Mouse (Mus musculus) heart, embryonic 15.5 days (tissue): ENCODE measurements around the gene Lrrc8e. TPM values are rescaled to one million over a fixed set of nuclear protein-coding genes. Genes with fewer than 3 reads are reported as not detected.

Source experiments
- ATAC-seq: fragments of 200-750 bp; cut with Nextera tagmentation; replicated peaks from 2 replicates; pipeline ENCODE4 v1.8.0; 2017; ENCODE audit warnings: low read depth, moderate TSS enrichment; ENCODE audit not compliant: insufficient number of reproducible peaks, insufficient read depth, low FRiP score
- H3K27ac ChIP-seq: fragments of 300-500 bp; sonication (generic); 2 replicates; pipeline ENCODE4 v1.5.1; 2015; ENCODE audit warnings: mild to moderate bottlenecking, inconsistent platforms
- H3K27me3 ChIP-seq: fragments of 300-500 bp; sonication (generic); 2 replicates; pipeline ENCODE4 v1.6.1; 2015; ENCODE audit warnings: inconsistent platforms
- H3K36me3 ChIP-seq: fragments of 300-500 bp; sonication (generic); 2 replicates; pipeline ENCODE4 v1.6.1; 2015; ENCODE audit warnings: mild to moderate bottlenecking, inconsistent platforms
- H3K4me1 ChIP-seq: fragments of 300-500 bp; sonication (generic); replicated peaks from 2 replicates; pipeline ENCODE4 v1.6.1; 2015; ENCODE audit warnings: inconsistent platforms
- H3K4me2 ChIP-seq: fragments of 300-500 bp; sonication (generic); 2 replicates; pipeline ENCODE4 v1.6.1; 2015; ENCODE audit warnings: inconsistent platforms, mild to moderate bottlenecking, moderate library complexity
- H3K4me3 ChIP-seq: fragments of 300-500 bp; sonication (generic); 2 replicates; pipeline ENCODE4 v1.5.1; 2015; ENCODE audit warnings: mild to moderate bottlenecking, inconsistent platforms
- H3K9ac ChIP-seq: fragments of 300-500 bp; sonication (generic); 2 replicates; pipeline ENCODE4 v1.6.1; 2015; ENCODE audit warnings: mild to moderate bottlenecking, inconsistent platforms
- H3K9me3 ChIP-seq: fragments of 300-500 bp; sonication (generic); replicated peaks from 2 replicates; pipeline ENCODE4 v1.6.1; 2016; ENCODE audit warnings: inconsistent platforms
- WGBS: fragments of 180-500 bp; shearing (Covaris S2); methylation state at CpG from one replicate; pipeline ENCODE4 v1.1.7; 2015; ENCODE audit warnings: mixed read lengths; 5-methylcytosine and 5-hydroxymethylcytosine counted together
- polyA plus RNA-seq: library from polyadenylated mRNA; unstranded; fragments of >200 nt; fragmentation: Nextera tagmentation; extraction: Ambion mirVana; gene quantifications from 2 replicates; pipeline ENCODE4 v1.2.1, GENCODE M21; 2015

Lrrc8e gene
- polyA plus RNA-seq, 1 experiment from 2014 or later = 0.11 TPM

DNA sequence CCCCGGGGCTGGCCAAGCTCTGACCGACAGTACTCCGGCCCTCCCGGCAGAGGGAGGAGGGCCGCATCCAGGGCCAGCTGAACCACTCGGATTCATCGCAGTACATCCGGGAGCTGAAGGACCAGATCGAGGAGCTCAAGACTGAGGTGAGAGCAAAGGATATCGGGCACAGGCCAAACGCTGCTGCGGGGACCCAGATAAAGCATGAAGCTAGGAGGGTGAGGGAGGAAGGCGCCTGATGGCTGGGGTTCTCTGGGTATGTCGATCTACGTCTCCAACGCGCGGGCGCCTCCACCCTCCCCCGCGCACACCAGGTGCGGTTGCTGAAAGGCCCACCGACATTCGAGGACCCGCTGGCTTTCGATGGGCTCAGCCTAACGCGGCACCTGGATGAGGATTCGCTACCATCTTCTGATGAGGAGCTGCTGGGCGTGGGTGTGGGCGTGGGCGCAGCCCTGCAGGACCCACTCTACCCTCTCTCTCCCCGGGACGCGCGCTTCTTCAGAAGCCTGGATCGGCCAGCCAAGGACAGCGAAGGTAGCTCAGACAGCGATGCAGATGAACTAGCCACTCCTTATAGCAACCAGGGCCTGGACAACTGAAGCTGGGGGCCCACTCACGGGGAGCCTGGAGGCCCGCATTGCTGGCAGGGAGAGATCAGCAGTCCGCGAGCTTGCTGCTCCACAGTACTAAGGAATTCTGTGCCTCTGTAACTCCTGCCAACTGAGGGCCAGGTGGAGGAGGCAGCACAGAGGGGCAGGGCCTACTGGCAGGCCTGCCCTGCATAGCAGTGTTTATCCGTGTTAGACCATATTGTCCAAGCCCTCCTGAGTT, 20.2 kb upstream of the Lrrc8e start:
- ATAC-seq = 0 out of 2 replicates have a peak, but pooled peaks have one; percentile 31
- Histone ChIP-seq H3K9ac (peak overlapping the region; percentile 28; the same call in 1 of the 2 replicates), H3K27ac (no peak overlapping the region), H3K4me2 (peak overlapping the region; percentile 53), H3K27me3 (peaks cover 35% of the 10 kb centered on the region), H3K4me1 (peaks cover 14% of the 10 kb centered on the region), H3K9me3 (no peaks in the 10 kb centered on the region), H3K4me3 (peak overlapping the region; percentile 23), H3K36me3 (0 out of 2 replicates have a peak, but pooled peaks cover 3% of the 10 kb centered on the region)
- 15% methylated on average over 44 of the region's 44 CpGs for WGBS

DNA sequence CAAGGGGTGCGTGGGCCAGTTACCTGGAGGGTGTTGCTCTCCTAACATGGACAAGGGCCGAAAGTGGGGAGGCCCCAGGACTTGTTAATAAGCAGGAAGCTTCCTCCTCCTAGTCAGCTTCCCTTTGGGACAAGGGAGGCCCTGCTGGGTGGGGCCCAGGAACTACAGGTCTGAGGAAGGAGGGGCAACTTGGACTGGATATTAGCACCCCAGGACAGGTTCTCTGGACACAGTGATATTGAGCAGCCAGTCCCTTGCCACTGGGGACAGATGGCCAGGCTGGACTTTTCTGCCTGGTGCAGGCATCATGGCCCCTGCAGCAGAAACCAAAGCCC, 19.6 kb upstream of the Lrrc8e start:
- Histone ChIP-seq H3K4me1 (peaks cover 14% of the 10 kb centered on the region), H3K4me2 (peak overlapping the region; percentile 53; the same call in 1 of the 2 replicates), H3K4me3 (no peak overlapping the region), H3K9ac (no peak overlapping the region), H3K27ac (no peak overlapping the region), H3K36me3 (0 out of 2 replicates have a peak, but pooled peaks cover 3% of the 10 kb centered on the region), H3K27me3 (peaks cover 35% of the 10 kb centered on the region), H3K9me3 (no peaks in the 10 kb centered on the region)
- WGBS = 65% methylated on average over 2 of the region's 2 CpGs
- no peak for ATAC-seq

DNA sequence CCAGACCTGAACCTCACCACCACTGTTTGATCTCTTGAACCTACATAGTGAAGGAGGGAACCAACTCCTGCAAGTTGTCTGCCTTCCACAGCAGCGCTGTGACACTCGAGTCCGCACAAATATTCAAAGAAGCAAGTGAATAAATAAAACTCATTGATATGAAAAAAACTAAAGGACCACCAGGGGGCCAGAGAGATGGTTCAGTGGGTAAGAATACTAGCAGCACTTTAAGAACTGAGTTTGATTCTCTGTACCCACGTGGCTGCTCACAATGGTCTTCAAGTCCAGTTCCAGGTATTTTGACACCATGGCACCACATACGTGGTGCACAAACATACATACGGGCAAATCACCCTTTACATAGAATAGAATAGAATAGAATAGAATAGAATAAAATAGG, 15.5 kb upstream of the Lrrc8e start:
- H3K4me2 ChIP-seq = no peak overlapping the region
- ATAC-seq = no peak
- H3K27ac ChIP-seq = no peak overlapping the region
- H3K36me3 ChIP-seq = 0 out of 2 replicates have a peak, but pooled peaks cover 3% of the 10 kb centered on the region
- no peaks in the 10 kb centered on the region for H3K9me3 ChIP-seq
- peaks cover 47% of the 10 kb centered on the region for H3K27me3 ChIP-seq
- 77% methylated on average over 6 of the region's 6 CpGs for WGBS
- H3K4me3 ChIP-seq = no peak overlapping the region
- H3K9ac ChIP-seq = no peak overlapping the region
- H3K4me1 ChIP-seq = peaks cover 33% of the 10 kb centered on the region

DNA sequence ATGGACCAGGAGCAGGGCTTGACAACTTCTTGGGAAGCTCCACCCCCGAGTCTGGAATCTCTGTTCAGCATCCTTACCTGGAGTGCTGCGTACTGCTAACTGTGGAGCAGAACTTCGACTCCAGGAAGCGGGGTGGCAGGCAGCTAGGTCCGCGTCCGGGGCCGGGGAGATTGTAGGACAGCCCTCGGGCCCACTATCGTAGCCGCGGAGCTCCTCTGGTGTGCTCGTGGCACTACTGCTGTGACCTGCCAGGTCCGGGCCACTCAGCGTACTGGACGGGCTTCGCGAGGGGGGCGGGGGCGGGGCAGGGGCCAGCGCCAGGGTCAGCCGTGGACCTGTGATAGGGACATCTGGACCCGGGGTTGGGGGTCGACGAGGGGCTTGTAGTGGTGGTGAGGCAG, 13.8 kb upstream of the Lrrc8e start:
- H3K36me3 ChIP-seq = 0 out of 2 replicates have a peak, but pooled peaks cover 3% of the 10 kb centered on the region
- WGBS = under 1% methylated on average over 25 of the region's 25 CpGs
- 0 out of 2 replicates have a peak, but pooled peaks have one; percentile 11 for ATAC-seq
- no peak overlapping the region for H3K27ac ChIP-seq
- peak overlapping the region; percentile 83 for H3K4me2 ChIP-seq
- H3K4me3 ChIP-seq = peak overlapping the region; percentile 47
- peak overlapping the region; percentile 36 for H3K9ac ChIP-seq
- H3K4me1 ChIP-seq = peaks cover 35% of the 10 kb centered on the region
- H3K9me3 ChIP-seq = no peaks in the 10 kb centered on the region
- H3K27me3 ChIP-seq = peaks cover 47% of the 10 kb centered on the region

DNA sequence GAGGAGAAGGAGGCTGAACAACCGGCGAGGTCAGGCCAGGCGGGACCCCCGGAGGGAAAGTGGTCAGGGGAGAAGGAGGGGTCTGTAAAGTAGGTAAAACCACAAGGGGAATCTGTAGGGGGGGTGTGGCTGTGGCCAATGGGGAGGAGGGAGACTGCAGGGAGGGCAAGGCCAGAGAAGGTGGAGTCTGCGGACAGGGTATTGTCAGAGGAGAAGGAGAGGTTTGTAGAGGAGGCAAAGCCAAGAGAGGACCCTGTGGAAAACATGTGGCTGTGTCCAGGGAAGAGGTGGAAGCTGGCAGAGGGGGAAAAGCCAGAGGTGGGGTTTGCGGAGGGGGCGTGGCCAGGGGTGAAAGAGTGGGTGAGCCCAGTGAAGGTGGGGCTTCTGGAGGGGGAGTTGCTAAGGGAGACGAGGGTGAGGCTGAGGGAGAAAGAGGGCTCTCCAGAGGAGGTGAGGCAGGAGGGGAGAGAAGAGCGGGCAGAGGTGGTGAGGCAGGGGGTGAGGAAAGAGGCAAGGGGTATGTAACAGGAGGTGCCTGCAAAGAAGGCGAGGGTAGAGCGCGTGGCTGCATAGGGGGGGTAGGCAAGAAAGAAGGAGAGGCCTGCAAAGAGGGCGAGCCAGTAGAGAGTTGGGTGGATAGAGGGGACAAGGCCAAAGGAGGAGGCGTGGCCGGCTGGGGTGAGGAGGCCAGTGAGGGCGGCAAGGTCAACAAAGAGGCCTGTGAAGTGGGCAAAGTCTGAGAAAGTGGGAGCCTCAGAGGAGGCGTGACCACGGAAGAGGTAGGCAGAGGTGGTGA, 13.2 kb upstream of the Lrrc8e start:
- peak; percentile 43 for ATAC-seq
- Histone ChIP-seq H3K9ac (peak overlapping the region; percentile 36), H3K4me3 (peak overlapping the region; percentile 47), H3K27ac (no peak overlapping the region; the same call in 1 of the 2 replicates), H3K27me3 (peaks cover 53% of the 10 kb centered on the region), H3K4me2 (peak overlapping the region; percentile 83), H3K36me3 (0 out of 2 replicates have a peak, but pooled peaks cover 3% of the 10 kb centered on the region), H3K4me1 (peaks cover 35% of the 10 kb centered on the region), H3K9me3 (no peaks in the 10 kb centered on the region)
- WGBS = 1% methylated on average over 18 of the region's 18 CpGs

DNA sequence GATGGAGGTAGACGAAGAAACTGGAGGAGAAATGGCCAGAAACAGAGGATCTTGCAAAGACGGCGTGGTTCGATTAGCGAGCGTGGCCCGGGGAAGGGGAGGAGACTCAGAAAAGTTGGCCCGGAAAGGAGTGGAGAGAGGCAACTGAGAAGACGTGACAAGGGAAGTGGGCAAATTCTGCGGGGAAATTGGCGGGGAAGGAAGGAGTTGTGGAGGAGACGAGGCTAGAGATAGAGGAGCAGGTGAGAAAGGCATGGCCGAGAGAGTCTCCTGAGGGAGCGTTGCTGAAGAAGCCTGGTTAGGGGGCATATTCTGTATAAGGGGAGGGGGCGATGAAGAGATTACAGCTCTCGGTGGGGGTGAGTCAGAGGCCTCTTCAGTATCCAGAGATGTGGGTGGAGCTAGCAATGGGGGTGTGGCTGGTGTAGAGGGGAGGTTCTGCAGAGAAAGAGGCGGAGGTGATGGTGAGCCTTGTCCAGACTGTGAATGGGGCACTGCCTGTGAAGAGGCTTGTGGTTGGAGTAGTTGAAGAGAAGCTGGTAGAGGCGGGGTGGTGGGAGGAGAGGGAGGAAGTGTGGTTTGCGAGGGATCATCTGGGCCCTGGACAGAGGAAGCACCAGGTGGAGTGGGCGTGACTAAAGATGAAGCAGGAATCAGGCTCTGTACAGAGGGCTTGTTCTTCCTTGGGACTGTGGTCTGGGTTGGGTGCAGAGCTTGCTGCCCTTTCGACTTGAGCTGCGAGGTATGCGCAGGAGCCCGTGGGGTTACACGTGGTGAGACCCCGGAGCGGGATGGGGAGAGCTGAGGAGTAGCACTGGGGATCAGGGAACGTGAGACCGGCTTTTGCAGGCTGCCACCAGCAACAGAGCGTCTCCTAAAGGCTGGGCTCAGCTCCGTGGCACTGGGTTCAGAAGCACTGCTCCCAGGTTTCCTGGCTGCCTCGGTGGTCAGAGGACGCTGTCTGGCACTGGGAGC, 12.3 kb upstream of the Lrrc8e start:
- peak overlapping the region; percentile 83 for H3K4me2 ChIP-seq
- WGBS = 6% methylated on average over 33 of the region's 33 CpGs

DNA sequence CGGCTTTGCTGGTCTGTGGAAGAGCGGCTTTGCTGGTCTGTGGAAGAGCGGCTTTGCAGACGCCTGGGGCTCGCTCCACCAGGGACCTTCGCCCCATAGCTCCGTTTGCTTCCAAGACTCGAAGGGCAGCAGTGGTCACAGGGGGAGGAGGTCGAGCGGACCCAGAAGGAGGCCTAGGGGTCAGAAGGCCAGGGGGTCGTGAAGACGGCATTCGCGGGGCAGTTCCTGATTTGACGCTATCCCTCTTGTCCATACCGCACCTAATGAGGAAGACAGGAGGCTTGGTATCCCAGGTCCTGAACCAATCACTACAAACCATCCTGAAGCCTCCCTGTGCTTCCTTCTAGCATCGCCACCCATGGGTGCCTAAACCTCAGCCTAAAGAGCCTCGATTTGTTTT, 10.3 kb upstream of the Lrrc8e start:
- Histone ChIP-seq H3K9me3 (no peaks in the 10 kb centered on the region), H3K4me3 (peak overlapping the region; percentile 55), H3K4me2 (peak overlapping the region; percentile 89), H3K27ac (no peak overlapping the region), H3K4me1 (peaks cover 35% of the 10 kb centered on the region), H3K27me3 (peaks cover 57% of the 10 kb centered on the region), H3K36me3 (no peaks in the 10 kb centered on the region), H3K9ac (no peak overlapping the region)
- whole genome bisulfite sequencing = 14% methylated on average over 18 of the region's 18 CpGs
- no peak for ATAC-seq

More for the DNA sequence above, 12.3 kb upstream of the Lrrc8e start:
- peaks cover 57% of the 10 kb centered on the region for H3K27me3 ChIP-seq
- no peaks in the 10 kb centered on the region for H3K9me3 ChIP-seq
- peak overlapping the region; percentile 36; the same call in 1 of the 2 replicates for H3K9ac ChIP-seq
- H3K4me3 ChIP-seq = peak overlapping the region; percentile 47
- H3K27ac ChIP-seq = no peak overlapping the region; the same call in 1 of the 2 replicates
- H3K36me3 ChIP-seq = 0 out of 2 replicates have a peak, but pooled peaks cover 3% of the 10 kb centered on the region
- peak; percentile 51 for ATAC-seq
- H3K4me1 ChIP-seq = peaks cover 35% of the 10 kb centered on the region

DNA sequence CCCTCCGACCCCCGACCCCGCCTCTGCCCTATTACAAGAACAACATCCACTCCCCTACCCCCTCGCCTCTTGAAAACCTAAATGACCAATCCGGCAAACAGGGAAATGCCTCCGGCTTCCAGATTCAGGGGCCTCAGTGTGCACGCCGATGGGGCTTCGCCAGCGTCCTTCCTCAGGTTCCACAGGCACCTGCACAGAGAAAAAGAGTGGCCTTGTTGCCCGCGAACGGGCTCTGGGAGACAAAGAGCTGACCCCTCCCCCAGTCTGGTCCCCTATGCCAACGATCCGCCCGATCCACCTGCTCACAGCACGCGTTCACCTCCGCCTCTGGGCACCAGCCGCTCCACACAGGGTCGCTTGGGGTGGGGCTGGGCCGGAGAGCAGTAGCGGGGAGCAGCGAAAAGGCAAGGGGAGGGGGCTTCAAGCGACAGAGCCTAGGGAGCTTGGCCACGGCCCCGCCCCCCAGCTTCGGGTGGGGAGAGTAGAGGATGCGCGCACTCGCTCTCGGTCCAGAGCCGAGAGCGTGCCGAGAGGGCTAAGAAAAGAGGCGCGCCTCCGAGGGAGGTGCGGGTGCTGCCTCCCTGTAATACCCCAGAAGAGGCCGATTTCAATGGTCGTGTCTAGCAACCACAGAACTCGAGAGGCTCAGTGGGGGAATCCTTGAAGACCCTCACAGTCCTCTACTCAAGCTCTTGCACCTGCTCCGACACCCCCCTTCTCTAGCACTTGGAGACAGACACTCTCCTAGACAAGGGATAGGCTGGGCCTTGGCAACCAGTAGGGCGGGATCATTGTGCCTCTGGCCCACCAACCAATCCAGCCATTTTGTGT, 9.6 kb upstream of the Lrrc8e start, which contains the start of gene Prr36:
Prr36 (minus strand) TSS at position 669 of the 831 bp plus-strand sequence.
- Histone ChIP-seq H3K27ac (no peak within 1 kb of the TSS), H3K9ac (peak within 1 kb of the TSS; percentile 46), H3K4me2 (peak within 1 kb of the TSS; percentile 89), H3K9me3 (no peaks in the 10 kb centered on the region), H3K27me3 (peaks cover 57% of the 10 kb centered on the region), H3K36me3 (no peaks in the 10 kb centered on the region), H3K4me3 (peak within 1 kb of the TSS; percentile 55), H3K4me1 (peaks cover 35% of the 10 kb centered on the region)
- WGBS = 2% methylated on average over 44 of the region's 44 CpGs
- no peak; the same call in 1 of the 2 replicates for ATAC-seq

DNA sequence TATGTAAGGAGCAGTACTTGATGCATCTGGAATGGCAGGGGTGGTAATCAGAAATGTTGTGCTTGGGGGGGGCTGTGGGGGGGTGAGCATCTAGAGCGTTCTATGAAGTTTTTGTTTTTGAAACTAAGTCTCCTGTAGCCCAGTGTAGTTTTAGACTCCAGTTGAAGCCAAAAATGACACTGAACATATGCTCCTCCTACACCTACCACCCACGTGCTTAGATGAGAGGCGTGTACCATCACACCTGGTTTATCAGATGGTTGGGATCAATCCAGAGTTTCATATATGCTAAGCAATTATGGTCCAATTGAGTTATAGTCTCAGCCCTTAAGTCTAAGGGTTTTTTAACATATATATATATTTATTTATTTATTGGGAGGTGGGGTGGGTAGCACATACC, 7.0 kb upstream of the Lrrc8e start:
- Histone ChIP-seq H3K4me3 (no peak overlapping the region), H3K27me3 (peaks cover 48% of the 10 kb centered on the region), H3K27ac (no peak overlapping the region), H3K9ac (no peak overlapping the region), H3K4me1 (peaks cover 16% of the 10 kb centered on the region), H3K9me3 (no peaks in the 10 kb centered on the region), H3K4me2 (no peak overlapping the region), H3K36me3 (no peaks in the 10 kb centered on the region)
- ATAC-seq = no peak
- 78% methylated on average over 3 of the region's 3 CpGs for WGBS

DNA sequence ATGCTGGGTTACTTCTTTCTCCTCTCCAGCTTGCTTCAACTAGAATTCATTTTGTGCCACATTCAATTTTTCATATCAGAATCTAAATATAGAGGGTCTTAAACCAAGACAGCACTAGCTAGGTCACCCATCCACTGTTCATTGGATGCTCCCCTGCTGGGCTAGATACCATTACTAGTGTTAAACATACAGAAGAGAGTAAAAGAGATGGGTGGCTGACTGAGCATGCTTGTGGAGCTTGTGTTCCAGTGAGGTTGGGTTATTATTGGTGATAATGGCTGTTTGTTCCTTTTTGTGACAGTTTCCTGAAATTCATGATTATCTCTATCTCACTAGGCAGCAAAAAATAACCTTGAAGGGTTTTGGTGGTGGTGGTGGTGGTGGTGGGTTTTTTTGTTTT, 4.6 kb upstream of the Lrrc8e start:
- Histone ChIP-seq H3K36me3 (no peaks in the 10 kb centered on the region), H3K27me3 (peaks cover 44% of the 10 kb centered on the region), H3K4me3 (no peak overlapping the region), H3K9ac (no peak overlapping the region), H3K4me1 (peaks cover 11% of the 10 kb centered on the region), H3K9me3 (no peaks in the 10 kb centered on the region), H3K27ac (no peak overlapping the region), H3K4me2 (no peak overlapping the region)
- ATAC-seq = no peak
